Mouse (Mus musculus) lung, embryonic 14.5 days (tissue): ENCODE measurements around the gene Nelfb. TPM values are rescaled to one million over a fixed set of nuclear protein-coding genes. Genes with fewer than 3 reads are reported as not detected.
"Not testable (repeated sequence)": the region's sequence is repeated elsewhere in the genome, so short reads cannot be mapped to it uniquely, and the experiment has no call there.

Experiments
- ATAC-seq: fragments of 200-750 bp; cut with Nextera tagmentation; 2 replicates; pipeline ENCODE4 v1.8.0; 2017; ENCODE audit warnings: mild to moderate bottlenecking, moderate TSS enrichment, moderate library complexity; ENCODE audit not compliant: insufficient read depth
- DNase-seq: peaks from one replicate; pipeline ENCODE4 v3.0.0-alpha.2; 2015
- H3K27ac ChIP-seq: fragments of 300-500 bp; sonication (generic); 2 replicates; pipeline ENCODE4 v1.5.1; 2014; ENCODE audit warnings: low read depth, mild to moderate bottlenecking, moderate library complexity
- H3K27me3 ChIP-seq: fragments of 300-500 bp; sonication (generic); 2 replicates; pipeline ENCODE4 v1.6.1; 2014; ENCODE audit warnings: low read length, control low read depth; ENCODE audit not compliant: insufficient read depth
- H3K36me3 ChIP-seq: fragments of 300-500 bp; sonication (generic); 2 replicates; pipeline ENCODE4 v1.6.1; 2014; ENCODE audit warnings: control low read depth; ENCODE audit not compliant: insufficient read depth
- H3K4me1 ChIP-seq: fragments of 300-500 bp; sonication (generic); 2 replicates; pipeline ENCODE4 v1.6.1; 2014; ENCODE audit warnings: antibody characterized with exemption, control low read depth; ENCODE audit not compliant: insufficient read depth
- H3K4me2 ChIP-seq: fragments of 300-500 bp; sonication (generic); 2 replicates; pipeline ENCODE4 v1.6.1; 2014; ENCODE audit warnings: mild to moderate bottlenecking
- H3K4me3 ChIP-seq: fragments of 300-500 bp; sonication (generic); 2 replicates; pipeline ENCODE4 v1.5.1; 2014; ENCODE audit warnings: low read depth, low read length
- H3K9ac ChIP-seq: fragments of 300-500 bp; sonication (generic); 2 replicates; pipeline ENCODE4 v1.6.1; 2014
- H3K9me3 ChIP-seq: fragments of 300-500 bp; sonication (generic); 2 replicates; pipeline ENCODE4 v1.6.1; 2016; ENCODE audit warnings: low read depth, low read length, control low read depth
- CTCF ChIP-seq: IDR thresholded peaks from 2 replicates; pipeline ENCODE4 v1.5.1; 2016; ENCODE audit warnings: antibody characterized with exemption, low read depth
- WGBS: fragments of 180-500 bp; shearing (Covaris S2); extraction: QIAGEN DNeasy Blood & Tissue Kit; methylation state at CpG from one replicate; pipeline ENCODE4 v1.1.7; 2014; 5-methylcytosine and 5-hydroxymethylcytosine counted together
- polyA plus RNA-seq: library from polyadenylated mRNA; unstranded; fragments of >200 nt; fragmentation: Nextera tagmentation; extraction: Ambion mirVana; gene quantifications from 2 replicates; pipeline ENCODE4 v1.2.1, GENCODE M21; 2014

The Nelfb gene
- polyA plus RNA-seq, result 96.6 and 108 TPM in 2 replicates

GRCm38 (mm10) chr2:25211121-25211670, at the start of gene Nelfb:
Gene Nelfb (minus strand): TSS chr2:25211489.
- peak within 1 kb of the TSS; percentile 89 for H3K4me3 ChIP-seq
- H3K9ac ChIP-seq, result peak within 1 kb of the TSS; percentile 81
- TF ChIP-seq CTCF, result no peak
- peaks cover 8% of the 10 kb centered on the region for H3K4me1 ChIP-seq
- no peaks in the 10 kb centered on the region for H3K27me3 ChIP-seq
- under 1% methylated on average over 44 of the region's 44 CpGs for WGBS
- H3K9me3 ChIP-seq, result no peaks in the 10 kb centered on the region
- peak; percentile 95 for DNase-seq
- peak within 1 kb of the TSS; percentile 75 for H3K27ac ChIP-seq
- H3K4me2 ChIP-seq, result peak within 1 kb of the TSS; percentile 94
- ATAC-seq, result peak; percentile 94
- H3K36me3 ChIP-seq, result peaks cover 18% of the 10 kb centered on the region

- peak; percentile 47 for TF ChIP-seq CTCF
- no peak for ATAC-seq
- WGBS, result 53% methylated on average over 2 of the region's 2 CpGs
These were observed 47.6 kb upstream of the Nelfb start for GRCm38 (mm10) chr2:25258887-25259286.

GRCm38 (mm10) chr2:25257250-25257649, 46.0 kb upstream of the Nelfb start:
- H3K36me3 ChIP-seq, H3K27ac ChIP-seq, H3K4me2 ChIP-seq, H3K9me3 ChIP-seq, H3K9ac ChIP-seq, H3K4me3 ChIP-seq, H3K27me3 ChIP-seq, H3K4me1 ChIP-seq, ATAC-seq, DNase-seq: not testable (repeated sequence)
- WGBS, result 80% methylated on average over 5 of the region's 5 CpGs

More at GRCm38 (mm10) chr2:25258887-25259286, 47.6 kb upstream of the Nelfb start:
- Histone ChIP-seq H3K27ac (no peak overlapping the region), H3K4me3 (no peak overlapping the region), H3K9ac (no peak overlapping the region), H3K36me3 (no peaks in the 10 kb centered on the region), H3K27me3 (peaks cover 9% of the 10 kb centered on the region), H3K4me1 (peaks cover 8% of the 10 kb centered on the region; the same call in 1 of the 2 replicates), H3K9me3 (no peaks in the 10 kb centered on the region), H3K4me2 (no peak overlapping the region)
- no peak for DNase-seq

GRCm38 (mm10) chr2:25256443-25257109, 45.3 kb upstream of the Nelfb start:
- Histone ChIP-seq H3K9ac (peak overlapping the region; percentile 87), H3K4me3 (peak overlapping the region; percentile 99), H3K4me2 (peak overlapping the region; percentile 97)
- H3K9me3 ChIP-seq, H3K4me1 ChIP-seq, H3K36me3 ChIP-seq, H3K27ac ChIP-seq, ATAC-seq, H3K27me3 ChIP-seq: not testable (repeated sequence)
- 55% methylated on average over 12 of the region's 12 CpGs for WGBS
- TF ChIP-seq CTCF, result peak; percentile 47
- peak; percentile 68 for DNase-seq

- Histone ChIP-seq H3K36me3 (peaks cover 10% of the 10 kb centered on the region; the same call in 1 of the 2 replicates), H3K27ac (peak within 1 kb of the TSS; percentile 80), H3K27me3 (no peaks in the 10 kb centered on the region), H3K9me3 (no peaks in the 10 kb centered on the region), H3K9ac (peak within 1 kb of the TSS; percentile 87), H3K4me1 (peaks cover 8% of the 10 kb centered on the region; the same call in 1 of the 2 replicates), H3K4me3 (peak within 1 kb of the TSS; percentile 99), H3K4me2 (peak within 1 kb of the TSS; percentile 97)
- WGBS, result 0% methylated on average over 39 of the region's 39 CpGs
- no peak for TF ChIP-seq CTCF
- DNase-seq (peak; percentile 87), ATAC-seq (peak; percentile 90)
These were observed 44.0 kb upstream of the Nelfb start, which contains the start of gene Tmem203 for GRCm38 (mm10) chr2:25255284-25255779. Gene Tmem203 (plus strand): TSS chr2:25255439.

GRCm38 (mm10) chr2:25252331-25252730, 41.0 kb upstream of the Nelfb start:
- no peaks in the 10 kb centered on the region for H3K27me3 ChIP-seq
- no peak overlapping the region for H3K4me3 ChIP-seq
- peaks cover 8% of the 10 kb centered on the region; the same call in 1 of the 2 replicates for H3K4me1 ChIP-seq
- 77% methylated on average over 1 of the region's 1 CpGs for WGBS
- H3K9me3 ChIP-seq, result no peaks in the 10 kb centered on the region
- H3K4me2 ChIP-seq, result no peak overlapping the region
- DNase-seq (no peak), ATAC-seq (no peak)
- H3K9ac ChIP-seq, result no peak overlapping the region
- peak; percentile 53 for TF ChIP-seq CTCF
- peaks cover 38% of the 10 kb centered on the region for H3K36me3 ChIP-seq
- H3K27ac ChIP-seq, result no peak overlapping the region
